Mouse (Mus musculus) ES-Bruce4 (cell line): ENCODE data around the gene Olfr281. TPM values are rescaled to one million over a fixed set of nuclear protein-coding genes. Genes with fewer than 3 reads are reported as not detected.
"Not testable (repeated sequence)": the region's sequence is repeated elsewhere in the genome, so short reads cannot be mapped to it uniquely, and the experiment has no call there.

Experiments
- H3K27ac ChIP-seq: 2 replicates; pipeline ENCODE4 v1.5.1; 2012; ENCODE audit warnings: low read length, inconsistent platforms; ENCODE audit not compliant: insufficient read depth
- H3K27me3 ChIP-seq: 2 replicates; pipeline ENCODE4 v1.6.1; 2012; ENCODE audit warnings: mild to moderate bottlenecking, low read length, inconsistent platforms; ENCODE audit not compliant: control insufficient read depth, poor library complexity, insufficient read depth, severe bottlenecking
- H3K36me3 ChIP-seq: 2 replicates; pipeline ENCODE4 v1.6.1; 2012; ENCODE audit warnings: inconsistent platforms, mild to moderate bottlenecking, low read length, moderate library complexity; ENCODE audit not compliant: control insufficient read depth, poor library complexity, insufficient read depth, severe bottlenecking
- H3K4me1 ChIP-seq: one replicate; pipeline ENCODE4 v1.8.1; 2011; ENCODE audit warnings: low read length; ENCODE audit not compliant: control insufficient read depth, insufficient read depth
- H3K4me3 ChIP-seq: 2 replicates; pipeline ENCODE4 v1.5.1; 2011; ENCODE audit warnings: low read depth, mild to moderate bottlenecking, low read length
- H3K9ac ChIP-seq: 2 replicates; pipeline ENCODE4 v1.6.1; 2012; ENCODE audit warnings: low read depth, mild to moderate bottlenecking, inconsistent platforms; ENCODE audit not compliant: poor library complexity, severe bottlenecking
- H3K9me3 ChIP-seq: replicated peaks from 2 replicates; pipeline ENCODE4 v1.6.1; 2012; ENCODE audit warnings: mild to moderate bottlenecking, low read length, inconsistent platforms; ENCODE audit not compliant: control insufficient read depth, poor library complexity, insufficient read depth, severe bottlenecking
- CTCF ChIP-seq: IDR thresholded peaks from one replicate; pipeline ENCODE4 v1.8.1; 2011; ENCODE audit warnings: low read depth, low read length
- EP300 ChIP-seq: IDR thresholded peaks from 2 replicates; pipeline ENCODE4 v1.6.1; 2011; ENCODE audit warnings: low read depth, low read length; ENCODE audit not compliant: insufficient read depth
- POLR2A ChIP-seq: IDR thresholded peaks from one replicate; pipeline ENCODE4 v1.8.1; 2011; ENCODE audit warnings: low read length; ENCODE audit not compliant: insufficient read depth
- polyA plus RNA-seq: library from polyadenylated mRNA; stranded (reverse); fragments of >200 nt; gene quantifications from 2 replicates; pipeline ENCODE4 v1.2.4, GENCODE M21; 2011; ENCODE audit warnings: low read depth; ENCODE audit not compliant: missing spikeins, insufficient read depth, insufficient read length

The Olfr281 gene
- polyA plus RNA-seq, 1 experiment, result not detected

- Histone ChIP-seq H3K27ac (no peak overlapping the region), H3K4me1 (no peaks in the 10 kb centered on the region), H3K27me3 (no peaks in the 10 kb centered on the region), H3K9ac (no peak overlapping the region), H3K36me3 (no peaks in the 10 kb centered on the region), H3K4me3 (no peak overlapping the region), H3K9me3 (no peaks in the 10 kb centered on the region)
- no peak for TF ChIP-seq EP300
- TF ChIP-seq POLR2A, result no peak
- TF ChIP-seq CTCF, result no peak
Observed at GRCm38 (mm10) chr15:98418096-98418495, 34.3 kb upstream of the Olfr281 start.

- H3K4me1 ChIP-seq, result no peaks in the 10 kb centered on the region
- no peak overlapping the region for H3K4me3 ChIP-seq
- TF ChIP-seq EP300 (no peak), POLR2A (no peak), CTCF (no peak)
- no peak overlapping the region for H3K27ac ChIP-seq
- H3K9me3 ChIP-seq, result no peaks in the 10 kb centered on the region
- no peaks in the 10 kb centered on the region for H3K36me3 ChIP-seq
- no peak overlapping the region for H3K9ac ChIP-seq
- H3K27me3 ChIP-seq, result no peaks in the 10 kb centered on the region
Observed at GRCm38 (mm10) chr15:98420897-98421296, 31.5 kb upstream of the Olfr281 start.

- Histone ChIP-seq H3K4me1 (no peaks in the 10 kb centered on the region), H3K27ac (no peak overlapping the region), H3K27me3 (no peaks in the 10 kb centered on the region), H3K9me3 (no peaks in the 10 kb centered on the region), H3K9ac (no peak overlapping the region), H3K36me3 (no peaks in the 10 kb centered on the region), H3K4me3 (no peak overlapping the region)
- TF ChIP-seq POLR2A, result no peak
- no peak for TF ChIP-seq CTCF
- no peak for TF ChIP-seq EP300
Observed at GRCm38 (mm10) chr15:98424326-98424725, 28.1 kb upstream of the Olfr281 start.

DNA sequence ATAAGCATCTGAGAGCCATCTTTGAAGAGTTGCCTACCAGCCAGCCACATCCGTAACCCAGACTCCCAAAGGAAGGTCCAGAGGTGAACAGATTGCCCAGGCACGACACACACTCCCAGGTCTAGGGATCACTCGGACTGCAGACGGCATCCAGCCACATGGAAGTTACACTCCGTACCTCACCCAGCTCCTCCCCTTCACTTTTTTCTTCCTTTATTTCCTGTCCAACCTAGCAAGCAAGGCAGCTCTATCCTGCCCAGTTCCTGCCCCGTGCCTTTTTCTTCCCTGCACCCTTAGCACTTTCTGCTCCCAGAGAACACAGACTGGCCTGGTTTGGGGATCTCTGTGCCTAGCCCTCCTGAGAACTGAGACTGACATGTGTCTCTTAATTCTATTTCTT is 27.6 kb upstream of the Olfr281 start:
- TF ChIP-seq POLR2A (no peak), EP300 (no peak), CTCF (no peak)
- no peaks in the 10 kb centered on the region for H3K27me3 ChIP-seq
- H3K4me3 ChIP-seq, result no peak overlapping the region
- H3K36me3 ChIP-seq, result no peaks in the 10 kb centered on the region
- H3K4me1 ChIP-seq, result no peaks in the 10 kb centered on the region
- no peak overlapping the region for H3K27ac ChIP-seq
- no peaks in the 10 kb centered on the region for H3K9me3 ChIP-seq
- H3K9ac ChIP-seq, result no peak overlapping the region

- Histone ChIP-seq H3K4me1 (no peaks in the 10 kb centered on the region), H3K4me3 (no peak overlapping the region), H3K27ac (no peak overlapping the region), H3K9ac (no peak overlapping the region), H3K27me3 (no peaks in the 10 kb centered on the region), H3K36me3 (no peaks in the 10 kb centered on the region), H3K9me3 (no peaks in the 10 kb centered on the region)
- TF ChIP-seq CTCF, result no peak
- no peak for TF ChIP-seq POLR2A
- TF ChIP-seq EP300, result no peak
Observed at GRCm38 (mm10) chr15:98425188-98425587, 27.2 kb upstream of the Olfr281 start.

- not testable (repeated sequence) for H3K36me3 ChIP-seq, H3K9ac ChIP-seq, H3K4me1 ChIP-seq, H3K27ac ChIP-seq, H3K4me3 ChIP-seq, H3K27me3 ChIP-seq, H3K9me3 ChIP-seq
Observed at GRCm38 (mm10) chr15:98430925-98431324, 21.5 kb upstream of the Olfr281 start, which contains the start of gene Olfr282. Gene Olfr282 (plus strand): TSS chr15:98431225.
